Mouse (Mus musculus) spleen, postnatal 0 days (tissue): ENCODE results near the gene Olfr520. TPM values are rescaled to one million over a fixed set of nuclear protein-coding genes. Genes with fewer than 3 reads are reported as not detected.

Experiments
- polyA plus RNA-seq: library from polyadenylated mRNA; unstranded; fragments of >200 nt; fragmentation: Nextera tagmentation; extraction: Ambion mirVana; gene quantifications from 2 replicates; pipeline ENCODE4 v1.2.1, GENCODE M21; 2015

Olfr520 gene
- not detected in 2 replicates for polyA plus RNA-seq

GRCm38 (mm10) chr7:99729973-99730372 is at the start of gene Olfr520:
Olfr520 (plus strand) TSS chr7:99730273.

DNA sequence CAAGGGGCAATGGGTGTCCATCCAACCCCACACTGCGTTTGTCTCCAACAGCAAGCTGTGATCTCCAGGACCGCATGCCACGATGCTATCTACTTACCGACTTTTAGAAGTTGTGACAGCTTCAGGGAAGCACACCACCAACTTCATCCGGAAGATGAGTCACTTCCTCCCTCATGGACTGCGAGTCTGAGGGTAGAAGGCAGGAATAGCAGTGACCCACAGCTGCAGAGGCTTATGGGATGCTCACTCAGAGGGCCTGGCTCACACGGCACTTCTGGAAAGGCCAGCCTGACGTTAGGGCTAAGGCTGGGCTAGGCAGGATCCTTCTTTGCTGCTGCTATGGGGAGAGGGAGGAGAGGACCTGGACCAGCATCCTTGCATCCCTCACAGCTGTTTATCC is 18.9 kb upstream of the Olfr520 start, which contains the start of gene Slco2b1:
TSS of gene Slco2b1 (minus strand) at position 175 of the 400 bp plus-strand sequence.

GRCm38 (mm10) chr7:99763207-99763606 is 33.1 kb downstream of the Olfr520 start, which contains the start of gene Olfr521:
Olfr521 (plus strand) TSS chr7:99763507.

Other genes with a start within 250 kb of the Olfr520 start
- gene Rps3, start 246.5 kb upstream of the Olfr520 start, polyA plus RNA-seq: 744 and 779 TPM in 2 replicates
- gene Arrb1, start 194.8 kb upstream of the Olfr520 start, polyA plus RNA-seq: 57.0 and 60.3 TPM in 2 replicates
- gene Tpbgl, start 103.2 kb upstream of the Olfr520 start, polyA plus RNA-seq: 1.0 and 1.9 TPM in 2 replicates
- gene Slco2b1, start 18.9 kb upstream of the Olfr520 start, polyA plus RNA-seq: 3.1 and 4.1 TPM in 2 replicates
- not detected in 2 replicates for gene Olfr521, start 33.2 kb downstream of the Olfr520 start, polyA plus RNA-seq
- gene Neu3, start 98.1 kb downstream of the Olfr520 start, polyA plus RNA-seq: 4.5 and 5.8 TPM in 2 replicates
- 0.08 and 0.15 TPM in 2 replicates for gene Xrra1, start 128.8 kb downstream of the Olfr520 start, polyA plus RNA-seq
- gene Spcs2, start 133.2 kb downstream of the Olfr520 start, polyA plus RNA-seq: 187 and 195 TPM in 2 replicates